Mouse (Mus musculus) mouse trophoblast stem cell (cell line): ENCODE measurements around the gene Ankdd1a.

Source experiments
- in situ Hi-C, 2 experiments: fragments of 300-500 bp; cut with MseI, MboI; formaldehyde crosslinking; loops; 2 replicates in 1 of 2; 3 replicates in 1 of 2; pipeline ENCODE4 v1.15.1; 2025

Ankdd1a gene

DNA sequence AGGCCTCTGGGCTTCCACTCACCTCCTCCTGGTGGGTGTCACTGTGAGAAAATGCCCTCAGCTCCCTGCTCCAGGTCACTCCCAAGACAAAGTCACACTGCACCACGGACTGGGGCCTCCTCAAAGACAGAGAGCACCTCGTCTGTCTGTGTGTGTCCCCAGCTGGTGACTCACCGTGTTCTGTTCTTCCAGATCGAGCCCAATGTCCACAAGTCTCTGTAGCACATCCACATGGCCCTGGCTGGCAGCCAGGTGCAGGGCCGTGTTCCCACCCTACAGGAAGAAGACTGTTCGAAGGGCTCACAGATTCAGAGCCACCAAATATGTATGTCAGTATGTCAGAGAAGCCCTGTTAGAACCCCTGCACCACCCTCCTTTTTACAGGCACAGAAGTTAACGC lies 11.5 kb downstream of the Ankdd1a start:
- in situ Hi-C loops = no loop called here

DNA sequence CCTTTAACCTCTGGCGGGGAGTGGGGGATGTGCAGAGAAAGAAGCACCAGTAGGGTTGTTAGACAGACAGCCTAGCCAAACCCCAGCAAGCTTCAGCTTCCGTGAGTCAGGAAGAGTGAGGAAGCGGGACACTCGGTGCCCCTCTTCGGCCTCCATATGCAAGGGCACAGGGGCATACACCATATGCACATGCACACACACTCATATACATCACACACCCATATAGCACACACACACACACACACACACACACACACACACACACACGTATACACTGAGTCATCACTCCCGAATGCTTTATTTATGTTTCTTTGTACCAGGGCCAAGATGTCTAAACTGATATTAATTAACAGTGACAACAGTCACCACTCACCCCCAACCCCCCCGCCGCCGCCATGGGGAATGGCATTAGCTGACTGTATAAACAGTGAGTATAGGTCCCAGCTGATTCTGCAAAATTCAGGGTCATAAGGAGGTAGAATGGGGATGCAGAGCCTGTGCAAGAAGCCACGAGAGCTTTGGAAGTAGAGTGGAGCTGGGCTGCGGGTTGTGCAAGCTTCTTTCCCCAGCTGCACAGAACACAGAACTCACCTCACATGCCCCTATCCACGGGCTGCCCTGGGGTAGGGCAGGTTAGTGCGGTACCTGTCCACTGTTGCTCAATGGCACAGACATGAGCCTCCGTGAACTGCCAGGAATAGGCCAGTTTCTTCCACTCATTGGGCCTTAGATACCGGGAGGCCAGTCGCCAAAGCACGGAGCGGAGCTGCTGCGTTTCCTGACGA lies 17.1 kb downstream of the Ankdd1a start:
- in situ Hi-C loops = no loop called here

DNA sequence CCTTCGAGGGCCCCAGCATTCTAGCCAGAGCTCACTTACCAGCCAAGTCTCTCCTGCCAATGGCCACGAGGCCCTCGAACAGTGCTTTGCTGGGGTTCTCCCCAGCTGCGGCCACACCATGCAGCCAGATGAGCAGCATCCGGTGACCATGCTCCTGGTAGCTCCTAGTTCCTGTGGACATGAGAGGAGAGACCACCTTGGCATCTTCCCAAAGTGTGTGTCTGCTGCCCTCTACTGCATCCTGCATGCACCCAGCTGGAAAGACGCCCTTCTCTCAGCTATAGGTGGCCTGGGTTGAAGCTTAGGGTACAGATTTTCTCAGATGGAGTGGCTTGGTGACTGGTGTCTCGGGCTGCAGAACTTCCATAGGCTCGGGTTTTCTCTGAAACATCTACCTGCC lies 17.8 kb downstream of the Ankdd1a start:
- in situ Hi-C loops = no loop called here

DNA sequence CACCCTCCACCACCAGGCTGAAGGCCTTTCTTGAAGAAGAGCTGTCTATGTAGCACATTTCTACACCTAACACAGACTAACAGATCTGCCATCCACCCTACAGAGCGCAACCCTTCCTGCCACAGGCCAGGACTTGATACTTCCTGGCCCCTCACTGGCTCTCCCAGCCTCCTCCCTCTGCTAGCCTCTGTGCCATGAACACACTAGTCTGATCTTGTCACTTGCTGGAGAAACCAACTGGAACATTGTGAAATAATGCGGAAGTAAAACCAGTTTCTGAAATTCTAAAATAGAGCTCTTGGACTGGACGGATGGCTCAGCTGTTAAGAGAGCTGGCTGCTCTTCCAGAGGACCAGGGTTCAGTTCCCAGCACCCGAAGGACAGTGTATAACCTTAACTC lies 27.1 kb downstream of the Ankdd1a start:
- in situ Hi-C loops = no loop called here

- in situ Hi-C loops = no loop called here
Measured at GRCm38 (mm10) chr9:65492351-65492750, 27.6 kb downstream of the Ankdd1a start.

- in situ Hi-C loops = no loop called here
Measured at GRCm38 (mm10) chr9:65491476-65491875, 28.5 kb downstream of the Ankdd1a start.

- in situ Hi-C loops = no loop called here
Measured at GRCm38 (mm10) chr9:65480071-65480470, 39.9 kb downstream of the Ankdd1a start.

GRCm38 (mm10) chr9:65479158-65479557 lies 40.8 kb downstream of the Ankdd1a start:
- in situ Hi-C loops = no loop called here

GRCm38 (mm10) chr9:65472769-65473168 lies 47.2 kb downstream of the Ankdd1a start:
- in situ Hi-C loops = no loop called here

- in situ Hi-C loops = no loop called here
Measured at GRCm38 (mm10) chr9:65467686-65468085, 52.3 kb downstream of the Ankdd1a start.

- in situ Hi-C loops = no loop called here
Measured at GRCm38 (mm10) chr9:65465241-65465640, 54.8 kb downstream of the Ankdd1a start.

DNA sequence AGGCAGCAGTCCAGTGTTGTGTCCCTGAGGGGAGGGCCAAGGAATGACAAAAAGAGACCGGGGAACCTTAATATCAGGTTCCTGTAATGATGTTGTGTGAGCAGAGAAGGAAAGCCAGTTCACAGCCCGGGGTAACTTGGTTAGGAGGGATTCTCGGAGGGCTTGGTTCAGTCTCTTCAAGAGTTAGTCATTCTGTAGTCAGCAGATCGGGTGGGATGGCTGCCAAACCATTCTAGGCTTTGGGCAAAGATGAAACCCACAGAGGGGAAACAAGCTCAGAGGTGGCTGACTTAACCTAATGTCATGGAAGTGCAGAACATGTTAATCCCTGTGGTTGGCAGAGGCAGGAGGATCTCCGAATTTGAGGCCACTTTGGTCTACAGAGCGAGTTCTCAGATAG lies 55.8 kb downstream of the Ankdd1a start:
- in situ Hi-C loops = no loop called here

DNA sequence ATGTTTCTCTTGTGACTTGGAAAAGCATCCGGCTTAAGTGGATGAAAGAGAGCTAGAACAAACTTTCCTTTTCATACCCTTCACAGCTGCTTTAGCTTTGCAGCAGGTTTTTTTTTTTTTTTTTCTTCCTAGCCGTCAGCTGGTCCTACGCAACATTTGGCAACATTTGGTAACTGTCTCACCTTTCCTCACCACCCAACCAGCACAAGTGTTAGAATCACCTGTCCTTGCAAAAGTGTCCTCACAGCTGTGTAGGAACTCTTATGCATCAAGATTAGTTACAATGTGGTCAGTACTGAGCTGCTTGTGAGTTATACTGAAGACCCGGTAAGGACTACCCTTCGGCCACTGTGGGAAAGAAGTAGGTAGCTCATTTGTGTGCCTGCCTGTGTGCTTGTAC lies 57.4 kb downstream of the Ankdd1a start:
- in situ Hi-C loops = no loop called here

DNA sequence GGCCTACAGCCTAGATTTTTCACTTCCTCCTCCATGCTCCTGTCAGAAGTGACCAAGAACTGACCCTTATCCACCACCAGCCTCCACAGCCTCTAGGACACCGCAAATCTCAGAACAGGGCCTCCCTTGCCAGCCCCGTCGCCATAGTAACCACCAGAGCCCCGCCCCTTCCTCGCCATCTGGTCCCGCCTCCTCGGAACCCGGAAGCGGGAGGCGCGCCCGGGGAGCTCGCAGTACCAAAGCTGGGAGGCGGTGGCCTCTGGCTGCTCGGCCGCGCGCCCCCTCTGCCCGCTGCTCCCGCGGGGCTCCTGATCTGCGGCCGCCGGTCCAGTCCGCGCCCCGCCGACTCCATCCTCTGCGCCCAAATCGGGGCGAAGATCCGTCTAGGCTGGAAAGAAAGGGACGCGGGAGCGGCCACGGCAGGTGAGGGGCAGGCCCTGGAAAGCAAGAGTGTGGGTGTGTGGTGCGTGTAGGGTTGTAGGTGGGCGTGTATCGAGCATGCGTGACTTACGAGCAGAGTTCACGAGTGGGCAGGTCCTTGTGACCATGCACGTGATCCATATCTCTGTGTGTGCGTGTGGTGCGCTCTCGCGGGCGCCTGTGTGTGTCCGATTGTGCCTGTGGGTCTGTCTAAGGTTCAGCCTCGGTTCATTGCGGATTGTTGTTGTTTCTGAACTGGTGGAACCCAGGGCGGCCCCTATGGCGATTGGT lies 59.1 kb downstream of the Ankdd1a start, which contains the start of gene Spg21:
Gene Spg21 (plus strand): TSS at position 216 of the 711 bp plus-strand sequence.
- in situ Hi-C loops = no loop called here

GRCm38 (mm10) chr9:65460198-65460597 lies 59.8 kb downstream of the Ankdd1a start:
- in situ Hi-C loops = no loop called here

DNA sequence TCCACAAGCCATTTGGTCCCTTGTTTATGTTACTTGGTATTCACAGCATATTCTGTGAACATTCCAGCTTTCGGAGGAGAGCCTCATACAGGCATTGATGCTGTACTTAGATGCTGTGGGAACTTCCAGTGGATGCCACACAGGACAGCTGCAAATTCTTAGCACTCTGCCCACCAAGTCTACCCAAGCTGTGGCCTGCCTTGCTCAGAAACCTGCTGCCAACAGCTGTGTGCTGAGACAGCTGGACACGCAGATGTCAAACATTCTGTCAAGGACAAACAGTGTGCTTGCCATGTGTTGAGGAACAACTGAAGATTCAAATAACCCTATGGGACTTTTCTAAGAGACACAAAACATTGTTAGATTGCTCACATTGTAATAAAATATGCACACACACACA lies 61.0 kb downstream of the Ankdd1a start:
- in situ Hi-C loops = no loop called here

- in situ Hi-C loops = no loop called here
Measured at GRCm38 (mm10) chr9:65447951-65448350, 72.0 kb downstream of the Ankdd1a start.

DNA sequence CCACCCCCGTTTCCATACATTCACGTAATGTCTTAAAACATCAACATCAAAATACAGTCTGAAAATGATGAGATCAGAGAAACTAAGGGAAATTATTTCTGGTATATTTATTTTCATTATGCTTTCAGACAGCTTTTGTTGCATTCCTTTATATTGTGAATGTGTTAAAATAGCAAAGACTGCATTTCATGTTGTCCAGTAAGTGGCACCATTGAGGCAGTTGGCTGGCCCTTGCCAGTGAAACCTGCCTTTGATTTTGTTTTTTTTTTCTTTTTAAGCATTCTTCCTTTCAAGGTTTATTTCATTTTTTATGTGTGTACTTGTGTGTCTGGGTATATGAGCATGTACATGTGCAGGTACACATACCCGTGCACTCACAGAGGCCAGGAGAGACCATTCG lies 75.3 kb downstream of the Ankdd1a start:
- in situ Hi-C loops = no loop called here
